Mouse (Mus musculus) G1E (cell line): ENCODE results near the gene Gm40460.

Source experiments
- CTCF ChIP-seq: IDR thresholded peaks from 2 replicates; pipeline ENCODE4 v1.5.1; 2012; ENCODE audit warnings: low read depth, low read length, inconsistent platforms, mixed read lengths
- GATA1 ChIP-seq: IDR thresholded peaks from 2 replicates; pipeline ENCODE4 v1.6.1; 2012; ENCODE audit warnings: borderline replicate concordance, low read length, inconsistent platforms, mixed read lengths
- GATA2 ChIP-seq: IDR thresholded peaks from 2 replicates; pipeline ENCODE4 v1.6.1; 2012; ENCODE audit warnings: low read depth, low read length, inconsistent platforms, borderline replicate concordance
- POLR2AphosphoS5 ChIP-seq: IDR thresholded peaks from 2 replicates; pipeline ENCODE4 v1.6.1; 2012; ENCODE audit warnings: low read depth, low read length, inconsistent platforms; ENCODE audit not compliant: insufficient replicate concordance
- TAL1 ChIP-seq: conservative IDR thresholded peaks from 2 replicates; pipeline ENCODE4 v1.6.1; 2012; ENCODE audit warnings: low read depth, low read length, inconsistent platforms, mixed read lengths

DNA sequence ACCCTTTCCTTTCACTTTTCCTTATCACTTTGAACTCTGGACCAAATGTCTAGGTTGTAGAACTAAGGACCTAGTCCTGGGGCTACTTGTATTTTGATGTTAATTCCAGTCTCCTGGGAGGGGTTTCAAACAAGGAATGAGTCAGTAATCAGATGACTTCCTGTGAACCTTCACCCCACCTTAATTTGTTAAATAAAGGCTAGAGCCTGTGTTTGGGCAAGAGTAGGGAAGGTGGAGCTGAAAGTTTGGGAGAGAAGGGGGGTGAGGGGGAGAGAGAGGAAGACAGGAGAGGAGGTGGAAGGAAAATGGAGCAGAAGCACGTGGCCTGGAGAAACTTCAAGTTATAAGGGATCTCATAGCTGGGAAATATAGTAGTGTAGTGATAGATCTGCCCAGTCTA lies 9.3 kb downstream of the Gm40460 start:
- TF ChIP-seq GATA1 (no peak), CTCF (no peak), GATA2 (no peak), TAL1 (no peak), POLR2AphosphoS5 (no peak)
